Mouse (Mus musculus) embryonic facial prominence, embryonic 13.5 days (tissue): Measurements from ENCODE around the gene Mrpl19. TPM values are rescaled to one million over a fixed set of nuclear protein-coding genes. Genes with fewer than 3 reads are reported as not detected.

Experiments
- ATAC-seq: fragments of 200-750 bp; cut with Nextera tagmentation; 2 replicates; pipeline ENCODE4 v1.8.0; 2017; ENCODE audit warnings: low read depth; ENCODE audit not compliant: insufficient number of reproducible peaks, insufficient read depth, low FRiP score, low TSS enrichment
- H3K27ac ChIP-seq: fragments of 300-500 bp; sonication (generic); 2 replicates; pipeline ENCODE4 v1.5.1; 2015; ENCODE audit warnings: moderate library complexity, mild to moderate bottlenecking, inconsistent platforms
- H3K27me3 ChIP-seq: fragments of 300-500 bp; sonication (generic); 2 replicates; pipeline ENCODE4 v1.6.1; 2015; ENCODE audit warnings: mild to moderate bottlenecking, inconsistent platforms
- H3K36me3 ChIP-seq: fragments of 300-500 bp; sonication (generic); 2 replicates; pipeline ENCODE4 v1.6.1; 2015; ENCODE audit warnings: mild to moderate bottlenecking, inconsistent platforms
- H3K4me1 ChIP-seq: fragments of 300-500 bp; sonication (generic); 2 replicates; pipeline ENCODE4 v1.6.1; 2015; ENCODE audit warnings: inconsistent platforms
- H3K4me2 ChIP-seq: fragments of 300-500 bp; sonication (generic); 2 replicates; pipeline ENCODE4 v1.6.1; 2015; ENCODE audit warnings: moderate library complexity, mild to moderate bottlenecking, inconsistent platforms
- H3K4me3 ChIP-seq: fragments of 300-500 bp; sonication (generic); 2 replicates; pipeline ENCODE4 v1.5.1; 2015; ENCODE audit warnings: mild to moderate bottlenecking, inconsistent platforms
- H3K9ac ChIP-seq: fragments of 300-500 bp; sonication (generic); 2 replicates; pipeline ENCODE4 v1.6.1; 2015; ENCODE audit warnings: mild to moderate bottlenecking, inconsistent platforms
- H3K9me3 ChIP-seq: fragments of 300-500 bp; sonication (generic); 2 replicates; pipeline ENCODE4 v1.6.1; 2016; ENCODE audit warnings: inconsistent platforms
- WGBS: fragments of 180-500 bp; shearing (Covaris S2); methylation state at CpG from one replicate; pipeline ENCODE4 v1.1.7; 2015; ENCODE audit warnings: mixed read lengths; 5-methylcytosine and 5-hydroxymethylcytosine counted together
- polyA plus RNA-seq: library from polyadenylated mRNA; unstranded; fragments of >200 nt; fragmentation: Nextera tagmentation; extraction: Ambion mirVana; gene quantifications from 2 replicates; pipeline ENCODE4 v1.2.1, GENCODE M21; 2015

Gene Mrpl19
- polyA plus RNA-seq, 1 experiment from 2014 or later, result 59.7 TPM

- H3K9ac ChIP-seq, result no peak overlapping the region
- no peak overlapping the region for H3K4me2 ChIP-seq
- no peaks in the 10 kb centered on the region for H3K27me3 ChIP-seq
- no peak for ATAC-seq
- H3K4me1 ChIP-seq, result 0 out of 2 replicates have a peak, but pooled peaks cover under 1% of the 10 kb centered on the region
- no peak overlapping the region for H3K4me3 ChIP-seq
- no peak overlapping the region for H3K27ac ChIP-seq
- 70% methylated on average over 7 of the region's 7 CpGs for WGBS
- no peaks in the 10 kb centered on the region for H3K36me3 ChIP-seq
- H3K9me3 ChIP-seq, result no peaks in the 10 kb centered on the region
These were observed 5.4 kb upstream of the Mrpl19 start for GRCm38 (mm10) chr6:81971196-81971595.

DNA sequence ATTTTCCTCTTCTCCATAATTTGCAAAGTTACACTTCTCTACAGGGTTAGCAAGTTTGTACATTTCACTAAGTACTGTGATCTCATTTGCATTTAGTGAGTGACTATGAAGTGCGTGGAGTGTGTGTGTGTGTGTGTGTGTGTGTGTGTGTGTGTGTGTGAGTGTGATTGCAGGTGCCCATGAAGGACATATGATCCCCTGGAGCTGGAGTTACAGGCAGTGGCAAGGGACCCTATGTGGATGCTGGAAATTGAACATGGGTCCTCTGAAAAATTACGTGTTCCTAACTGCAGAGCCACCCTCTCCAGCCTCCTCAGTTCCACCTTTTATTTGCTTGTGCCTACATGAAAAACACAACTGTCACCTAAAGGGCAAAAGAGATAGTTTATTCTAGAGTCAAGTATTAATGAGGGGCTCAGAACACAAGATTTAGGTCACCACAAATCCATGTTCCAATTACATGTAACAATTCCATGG, 348 bp upstream of the Mrpl19 start:
- Histone ChIP-seq H3K4me3 (peak overlapping the region; percentile 85), H3K9ac (no peak overlapping the region), H3K36me3 (peaks cover 28% of the 10 kb centered on the region), H3K9me3 (no peaks in the 10 kb centered on the region), H3K27ac (no peak overlapping the region), H3K4me2 (peak overlapping the region; percentile 74), H3K27me3 (no peaks in the 10 kb centered on the region), H3K4me1 (peaks cover 9% of the 10 kb centered on the region)
- 34% methylated on average over 2 of the region's 2 CpGs for WGBS
- ATAC-seq, result peak; percentile 34; the same call in 1 of the 2 replicates

- Histone ChIP-seq H3K9ac (no peak overlapping the region), H3K9me3 (0 out of 2 replicates have a peak, but pooled peaks cover 5% of the 10 kb centered on the region), H3K27me3 (no peaks in the 10 kb centered on the region), H3K4me2 (no peak overlapping the region), H3K4me1 (peaks cover 9% of the 10 kb centered on the region), H3K27ac (no peak overlapping the region), H3K4me3 (no peak overlapping the region), H3K36me3 (peaks cover 85% of the 10 kb centered on the region)
- ATAC-seq, result no peak
- 82% methylated on average over 1 of the region's 1 CpGs for WGBS
These were observed 5.5 kb downstream of the Mrpl19 start for GRCm38 (mm10) chr6:81960284-81960683.

DNA sequence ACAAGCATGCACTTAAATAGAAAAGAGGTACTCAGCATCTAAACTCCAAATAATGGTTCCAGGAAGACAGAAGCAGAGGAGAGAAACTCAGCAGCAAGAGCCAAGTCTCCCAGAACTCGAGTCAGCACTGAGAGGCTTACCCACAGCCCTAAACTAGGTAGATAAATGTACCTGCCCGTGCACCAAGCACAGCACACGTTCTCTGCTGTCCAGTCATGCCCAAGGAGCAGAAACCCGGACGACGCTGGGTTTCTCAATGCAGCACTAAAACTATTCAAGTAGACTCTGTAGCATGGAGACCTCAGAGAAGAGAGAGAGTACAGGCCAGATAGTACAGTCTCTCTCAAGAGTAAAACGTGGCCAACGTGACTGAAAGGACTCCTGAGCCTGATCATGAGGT, 5.9 kb downstream of the Mrpl19 start:
- ATAC-seq, result no peak
- Histone ChIP-seq H3K9me3 (0 out of 2 replicates have a peak, but pooled peaks cover 5% of the 10 kb centered on the region), H3K27ac (no peak overlapping the region), H3K4me2 (no peak overlapping the region), H3K36me3 (peaks cover 89% of the 10 kb centered on the region), H3K4me3 (no peak overlapping the region), H3K27me3 (no peaks in the 10 kb centered on the region), H3K9ac (no peak overlapping the region), H3K4me1 (peaks cover 6% of the 10 kb centered on the region)
- 91% methylated on average over 8 of the region's 8 CpGs for WGBS

DNA sequence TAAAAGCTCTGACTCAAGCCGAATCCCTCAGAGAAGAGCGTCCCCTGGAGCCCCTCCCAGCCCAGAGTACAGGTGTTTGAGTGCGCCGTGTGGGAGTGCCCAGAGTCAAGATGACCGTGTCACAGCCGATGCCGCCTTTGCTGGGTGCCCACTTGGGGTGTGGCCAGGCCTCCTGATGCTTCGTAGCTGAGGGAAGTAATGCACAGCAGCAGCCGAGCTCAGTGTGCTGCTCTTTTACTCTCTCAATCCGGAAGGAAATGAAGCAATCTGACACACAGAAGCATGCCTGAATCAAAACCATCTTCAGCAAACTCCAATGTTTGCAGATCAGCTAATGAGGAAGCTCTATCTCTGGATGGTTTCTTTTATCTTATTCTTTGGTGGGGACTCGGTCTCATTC, 7.8 kb downstream of the Mrpl19 start:
- ATAC-seq, result no peak
- no peak overlapping the region for H3K27ac ChIP-seq
- H3K27me3 ChIP-seq, result no peaks in the 10 kb centered on the region
- H3K9ac ChIP-seq, result no peak overlapping the region
- H3K4me3 ChIP-seq, result no peak overlapping the region
- H3K4me2 ChIP-seq, result no peak overlapping the region
- no peaks in the 10 kb centered on the region for H3K4me1 ChIP-seq
- peaks cover 91% of the 10 kb centered on the region for H3K36me3 ChIP-seq
- WGBS, result 91% methylated on average over 11 of the region's 11 CpGs
- 0 out of 2 replicates have a peak, but pooled peaks cover 5% of the 10 kb centered on the region for H3K9me3 ChIP-seq

- peaks cover 91% of the 10 kb centered on the region for H3K36me3 ChIP-seq
- H3K4me2 ChIP-seq, result no peak overlapping the region
- 93% methylated on average over 4 of the region's 4 CpGs for WGBS
These were observed 9.4 kb downstream of the Mrpl19 start for GRCm38 (mm10) chr6:81956399-81956798.

DNA sequence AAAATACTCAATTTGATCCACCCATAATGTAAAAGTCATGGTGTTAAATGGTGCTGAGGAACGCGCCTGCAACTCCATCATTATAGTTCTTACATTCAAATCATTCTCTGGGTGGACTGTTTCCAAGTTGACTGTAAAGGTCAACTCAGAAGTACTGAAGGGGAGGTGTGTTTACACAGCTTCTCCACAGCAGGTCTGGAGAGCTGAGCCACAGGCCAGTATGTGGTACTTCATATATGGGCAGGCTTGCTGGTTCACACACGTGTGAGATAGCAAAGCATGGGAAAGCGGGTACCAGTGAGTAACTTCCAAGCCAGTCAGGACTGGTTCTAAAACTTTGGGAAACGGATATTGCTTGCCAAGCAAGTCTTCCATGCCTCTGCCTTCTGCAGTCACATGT, 10.6 kb downstream of the Mrpl19 start:
- Histone ChIP-seq H3K36me3 (peaks cover 92% of the 10 kb centered on the region), H3K9me3 (0 out of 2 replicates have a peak, but pooled peaks cover 5% of the 10 kb centered on the region), H3K4me3 (no peak overlapping the region), H3K9ac (no peak overlapping the region), H3K4me2 (no peak overlapping the region), H3K27me3 (no peaks in the 10 kb centered on the region), H3K27ac (no peak overlapping the region), H3K4me1 (no peaks in the 10 kb centered on the region)
- WGBS, result 90% methylated on average over 5 of the region's 5 CpGs
- no peak for ATAC-seq

More at GRCm38 (mm10) chr6:81956399-81956798, 9.4 kb downstream of the Mrpl19 start:
- Histone ChIP-seq H3K4me1 (no peaks in the 10 kb centered on the region), H3K9ac (no peak overlapping the region), H3K4me3 (no peak overlapping the region), H3K27ac (no peak overlapping the region), H3K9me3 (0 out of 2 replicates have a peak, but pooled peaks cover 5% of the 10 kb centered on the region), H3K27me3 (no peaks in the 10 kb centered on the region)
- ATAC-seq, result no peak

DNA sequence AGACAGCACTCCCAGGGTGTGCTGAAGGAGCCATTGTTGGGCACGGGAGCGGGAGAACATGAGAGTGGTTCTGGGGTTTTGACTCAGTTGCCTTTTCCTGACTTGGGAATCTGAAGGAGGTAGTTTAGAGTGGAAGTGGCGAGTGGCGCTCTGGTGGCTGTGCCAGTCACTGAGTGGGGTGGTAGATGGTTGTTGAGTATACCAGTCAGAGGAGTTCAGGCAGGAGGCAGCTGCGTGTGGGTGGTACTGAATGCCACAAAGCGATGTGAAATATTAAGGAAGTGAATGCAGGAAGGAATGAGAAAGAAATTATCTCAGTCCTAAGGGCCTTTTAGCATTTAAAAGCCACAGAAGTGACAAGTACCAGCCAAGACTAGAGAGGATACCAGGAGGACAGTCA, 18.9 kb downstream of the Mrpl19 start:
- H3K36me3 ChIP-seq, result peaks cover 95% of the 10 kb centered on the region
- no peaks in the 10 kb centered on the region for H3K27me3 ChIP-seq
- WGBS, result 92% methylated on average over 6 of the region's 6 CpGs
- no peaks in the 10 kb centered on the region for H3K4me1 ChIP-seq
- H3K9ac ChIP-seq, result no peak overlapping the region
- no peak overlapping the region for H3K4me2 ChIP-seq
- H3K4me3 ChIP-seq, result no peak overlapping the region
- H3K27ac ChIP-seq, result no peak overlapping the region
- H3K9me3 ChIP-seq, result no peaks in the 10 kb centered on the region
- ATAC-seq, result no peak

DNA sequence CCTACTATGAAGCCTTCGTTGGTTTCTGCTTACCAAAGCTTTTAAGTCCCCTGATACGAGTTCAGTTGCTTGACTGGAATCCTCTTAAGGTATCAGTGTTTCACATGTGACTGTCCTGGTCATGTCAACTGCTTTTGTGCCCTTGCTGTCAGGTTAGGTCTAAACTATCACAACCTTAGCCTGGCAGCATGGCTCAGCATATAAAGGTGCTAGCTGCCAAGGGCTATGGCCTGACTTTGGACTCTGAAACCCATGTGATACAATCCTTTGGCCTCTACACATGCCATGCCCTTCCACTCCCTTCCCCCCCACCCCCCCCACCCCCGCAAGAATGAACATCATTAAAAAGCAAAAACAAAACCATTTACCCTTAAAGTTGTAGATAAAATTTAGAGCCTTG, 21.3 kb downstream of the Mrpl19 start:
- no peak overlapping the region for H3K27ac ChIP-seq
- peaks cover 94% of the 10 kb centered on the region for H3K36me3 ChIP-seq
- ATAC-seq, result no peak
- no peak overlapping the region for H3K4me2 ChIP-seq
- 84% methylated on average over 3 of the region's 3 CpGs for WGBS
- H3K27me3 ChIP-seq, result no peaks in the 10 kb centered on the region
- no peak overlapping the region for H3K4me3 ChIP-seq
- H3K9me3 ChIP-seq, result no peaks in the 10 kb centered on the region
- no peak overlapping the region for H3K9ac ChIP-seq
- H3K4me1 ChIP-seq, result no peaks in the 10 kb centered on the region

DNA sequence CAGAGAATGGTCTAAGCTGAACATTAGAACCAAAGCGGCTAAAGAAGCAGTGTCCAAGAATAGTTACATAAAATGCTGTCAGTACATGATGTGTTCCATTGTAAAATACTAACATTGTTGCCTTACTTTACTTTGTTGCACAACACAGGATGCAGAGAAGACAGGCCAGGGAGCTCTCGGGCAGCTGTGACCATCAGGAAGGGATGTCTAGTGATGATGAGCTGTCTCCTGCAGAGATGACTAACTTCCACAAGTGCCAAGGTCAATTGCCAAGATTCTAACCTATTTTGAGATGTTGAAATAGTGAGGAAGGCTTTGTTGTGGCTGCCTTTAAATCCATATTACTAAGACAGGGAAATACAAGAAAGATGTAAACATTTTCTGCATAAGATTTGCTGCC, 22.5 kb downstream of the Mrpl19 start:
- Histone ChIP-seq H3K27ac (no peak overlapping the region), H3K36me3 (peaks cover 92% of the 10 kb centered on the region), H3K9me3 (no peaks in the 10 kb centered on the region), H3K4me2 (no peak overlapping the region), H3K27me3 (no peaks in the 10 kb centered on the region), H3K4me1 (no peaks in the 10 kb centered on the region), H3K4me3 (no peak overlapping the region), H3K9ac (no peak overlapping the region)
- WGBS, result 92% methylated on average over 2 of the region's 2 CpGs
- ATAC-seq, result no peak

DNA sequence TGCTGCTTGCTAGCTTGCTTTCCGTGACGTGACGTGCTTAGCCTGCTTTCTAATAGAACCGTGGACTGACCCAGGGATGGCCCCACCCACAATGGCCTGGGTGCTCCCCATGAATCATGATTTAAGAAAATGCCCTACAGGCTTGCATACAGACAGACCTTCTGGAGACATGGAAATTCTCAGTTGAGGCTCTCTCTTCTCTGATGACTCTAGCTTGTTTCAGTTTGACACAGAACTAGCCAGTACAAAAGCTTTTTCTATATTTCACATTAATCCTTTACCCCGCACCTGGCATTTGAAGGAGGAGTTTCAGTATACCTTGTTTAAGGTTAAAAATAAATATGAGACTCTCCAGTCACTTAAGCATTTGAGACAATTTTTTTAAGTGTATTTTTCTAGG, 24.0 kb downstream of the Mrpl19 start:
- Histone ChIP-seq H3K9ac (no peak overlapping the region), H3K4me3 (no peak overlapping the region), H3K36me3 (peaks cover 89% of the 10 kb centered on the region), H3K27ac (no peak overlapping the region), H3K4me2 (no peak overlapping the region), H3K4me1 (no peaks in the 10 kb centered on the region), H3K27me3 (no peaks in the 10 kb centered on the region), H3K9me3 (no peaks in the 10 kb centered on the region)
- WGBS, result 93% methylated on average over 5 of the region's 5 CpGs
- no peak for ATAC-seq

DNA sequence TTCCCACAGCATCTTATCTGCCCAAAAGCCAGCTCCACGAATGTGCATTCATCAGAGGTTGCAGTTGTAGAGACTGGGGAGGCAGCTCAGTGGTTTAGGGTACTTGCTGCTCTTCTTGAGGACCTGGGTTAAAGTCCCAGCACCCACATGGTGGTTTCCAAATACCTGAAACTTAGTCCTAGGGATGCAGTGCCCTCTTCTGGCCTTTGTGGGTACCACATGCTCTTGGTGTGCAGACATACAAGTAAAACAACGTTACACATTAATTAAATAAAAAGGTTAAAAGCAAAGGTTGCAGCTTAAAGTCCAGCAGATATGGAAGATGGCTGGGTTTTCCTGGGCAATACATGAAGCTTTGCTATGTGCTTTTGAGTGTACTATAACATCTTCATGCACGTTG, 32.5 kb downstream of the Mrpl19 start:
- no peak overlapping the region for H3K4me2 ChIP-seq
- no peaks in the 10 kb centered on the region for H3K4me1 ChIP-seq
- H3K4me3 ChIP-seq, result no peak overlapping the region
- H3K27ac ChIP-seq, result no peak overlapping the region
- H3K9me3 ChIP-seq, result no peaks in the 10 kb centered on the region
- no peaks in the 10 kb centered on the region for H3K27me3 ChIP-seq
- no peak for ATAC-seq
- H3K9ac ChIP-seq, result no peak overlapping the region
- peaks cover 77% of the 10 kb centered on the region for H3K36me3 ChIP-seq
- WGBS, result 90% methylated on average over 3 of the region's 3 CpGs
